Mouse (Mus musculus): ENCODE data around the gene Sowahb. TPM values are rescaled to one million over a fixed set of nuclear protein-coding genes. Genes with fewer than 3 reads are reported as not detected.

The Sowahb gene
- polyA plus RNA-seq (2014; fragmentation: Illumina TruSeq; extraction: RNeasy Lipid Tissue Mini Kit (QIAGEN cat#74804); ENCODE audit: low read depth, low replicate concordance): 2.7 TPM

GRCm38 (mm10) chr5:93044584-93045370 is at the start of gene Sowahb:
Gene Sowahb (minus strand): TSS chr5:93045022.

GRCm38 (mm10) chr5:93092857-93093622 is 48.2 kb upstream of the Sowahb start, which contains the start of gene Sept11:
Gene Sept11 (plus strand): TSS chr5:93093437.

Other genes starting within 250 kb of the Sowahb start
- 7.4 TPM for gene Sept11, start 48.4 kb upstream of the Sowahb start, polyA plus RNA-seq (2014; fragmentation: Illumina TruSeq; extraction: RNeasy Lipid Tissue Mini Kit (QIAGEN cat#74804); ENCODE audit: low read depth, low replicate concordance)
- 310 TPM for gene Ccni, start 161.5 kb upstream of the Sowahb start, polyA plus RNA-seq (2014; fragmentation: Illumina TruSeq; extraction: RNeasy Lipid Tissue Mini Kit (QIAGEN cat#74804); ENCODE audit: low read depth, low replicate concordance)
- not detected for gene 2010109A12Rik, start 161.5 kb upstream of the Sowahb start, polyA plus RNA-seq (2014; fragmentation: Illumina TruSeq; extraction: RNeasy Lipid Tissue Mini Kit (QIAGEN cat#74804); ENCODE audit: low read depth, low replicate concordance)
- 32.2 TPM for gene Ccng2, start 222.2 kb upstream of the Sowahb start, polyA plus RNA-seq (2014; fragmentation: Illumina TruSeq; extraction: RNeasy Lipid Tissue Mini Kit (QIAGEN cat#74804); ENCODE audit: low read depth, low replicate concordance)